Mouse (Mus musculus): ENCODE data around the gene Fbln2.

Fbln2 gene

GRCm38 (mm10) chr6:91192851-91193545 is 19.3 kb upstream of the Fbln2 start:
- DNase-seq (ENCODE audit: low spot score in 2 of 2), result no peak

GRCm38 (mm10) chr6:91198456-91198855 is 13.8 kb upstream of the Fbln2 start:
- no peak for DNase-seq (ENCODE audit: low spot score in 2 of 2)

GRCm38 (mm10) chr6:91200429-91201188 is 11.6 kb upstream of the Fbln2 start:
- DNase-seq (ENCODE audit: low spot score in 2 of 2), result peak; percentile 57 to 69

GRCm38 (mm10) chr6:91201881-91202341 is 10.3 kb upstream of the Fbln2 start:
- DNase-seq (ENCODE audit: low spot score in 2 of 2), result no peak

- no peak for DNase-seq (ENCODE audit: low spot score in 2 of 2)
Measured at GRCm38 (mm10) chr6:91202571-91202970, 9.7 kb upstream of the Fbln2 start.

GRCm38 (mm10) chr6:91205346-91205745 is 6.9 kb upstream of the Fbln2 start:
- DNase-seq (ENCODE audit: low spot score in 2 of 2), result no peak

GRCm38 (mm10) chr6:91205791-91206190 is 6.5 kb upstream of the Fbln2 start:
- DNase-seq (ENCODE audit: low spot score in 2 of 2), result no peak

- no peak for DNase-seq (ENCODE audit: low spot score in 2 of 2)
Measured at GRCm38 (mm10) chr6:91207491-91207890, 4.8 kb upstream of the Fbln2 start.

- DNase-seq (ENCODE audit: low spot score in 2 of 2), result no peak
Measured at GRCm38 (mm10) chr6:91209780-91210179, 2.5 kb upstream of the Fbln2 start.

- DNase-seq (ENCODE audit: low spot score in 2 of 2), result no peak
Measured at GRCm38 (mm10) chr6:91210852-91211251, 1.4 kb upstream of the Fbln2 start.

- no peak for DNase-seq (ENCODE audit: low spot score in 2 of 2)
Measured at GRCm38 (mm10) chr6:91212571-91212970, 316 bp downstream of the Fbln2 start.

- DNase-seq (ENCODE audit: low spot score in 2 of 2), result no peak
Measured at GRCm38 (mm10) chr6:91213287-91214218, 1.3 kb downstream of the Fbln2 start.

- no peak for DNase-seq (ENCODE audit: low spot score in 2 of 2)
Measured at GRCm38 (mm10) chr6:91215454-91215853, 3.2 kb downstream of the Fbln2 start.

GRCm38 (mm10) chr6:91218445-91218844 is 6.2 kb downstream of the Fbln2 start:
- DNase-seq (ENCODE audit: low spot score in 2 of 2), result no peak

GRCm38 (mm10) chr6:91218871-91219270 is 6.6 kb downstream of the Fbln2 start:
- no peak for DNase-seq (ENCODE audit: low spot score in 2 of 2)

GRCm38 (mm10) chr6:91220062-91220461 is 7.8 kb downstream of the Fbln2 start:
- DNase-seq (ENCODE audit: low spot score in 2 of 2), result no peak

GRCm38 (mm10) chr6:91221094-91221493 is 8.8 kb downstream of the Fbln2 start:
- DNase-seq (ENCODE audit: low spot score in 2 of 2), result no peak

GRCm38 (mm10) chr6:91222694-91223346 is 10.6 kb downstream of the Fbln2 start:
- no peak for DNase-seq (ENCODE audit: low spot score in 2 of 2)

- DNase-seq (ENCODE audit: low spot score in 2 of 2), result no peak
Measured at GRCm38 (mm10) chr6:91224939-91225338, 12.7 kb downstream of the Fbln2 start.

GRCm38 (mm10) chr6:91225346-91225745 is 13.1 kb downstream of the Fbln2 start:
- DNase-seq (ENCODE audit: low spot score in 2 of 2), result no peak

GRCm38 (mm10) chr6:91226058-91226457 is 13.8 kb downstream of the Fbln2 start:
- DNase-seq (ENCODE audit: low spot score in 2 of 2), result no peak

GRCm38 (mm10) chr6:91228980-91229379 is 16.7 kb downstream of the Fbln2 start:
- DNase-seq (ENCODE audit: low spot score in 2 of 2), result no peak

All from frontal cortex, postnatal 14 days (tissue).